Mouse (Mus musculus) adrenal gland, adult 8-10 months (tissue): ENCODE measurements around the gene Wnt7b. TPM values are rescaled to one million over a fixed set of nuclear protein-coding genes. Genes with fewer than 3 reads are reported as not detected.

Experiments
- DNase-seq: peaks from one replicate; pipeline ENCODE4 v3.0.0; 2022
- total RNA-seq, 4 experiments: library from RNA; stranded (reverse); gene quantifications; 2 replicates each; pipeline ENCODE4 v1.2.4; 2022

Wnt7b gene
- total RNA-seq, 4 experiments from 2014 or later, result 0.65 to 1.1 (median 0.85) TPM

DNA sequence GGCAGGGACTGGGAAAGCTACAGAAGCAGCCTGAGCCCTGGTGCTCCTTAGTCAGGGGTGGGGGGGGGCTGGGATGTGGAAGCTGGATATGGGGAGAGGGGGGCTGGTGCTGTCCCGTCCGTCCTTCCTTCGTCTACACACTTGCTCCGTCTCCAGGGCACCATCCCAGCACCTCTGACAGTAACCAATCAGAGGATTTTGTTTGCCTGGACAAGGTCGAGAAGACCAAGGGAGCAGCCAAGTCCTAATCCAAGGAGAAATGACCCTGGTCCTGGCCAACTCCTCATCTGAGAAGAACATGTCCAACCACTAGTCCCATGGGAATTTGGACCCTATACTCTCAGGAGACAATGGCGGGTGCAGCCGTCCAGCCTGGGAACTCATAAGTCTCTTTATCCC lies 18.4 kb upstream of the Wnt7b start:
- DNase-seq, result peak; percentile 74

DNA sequence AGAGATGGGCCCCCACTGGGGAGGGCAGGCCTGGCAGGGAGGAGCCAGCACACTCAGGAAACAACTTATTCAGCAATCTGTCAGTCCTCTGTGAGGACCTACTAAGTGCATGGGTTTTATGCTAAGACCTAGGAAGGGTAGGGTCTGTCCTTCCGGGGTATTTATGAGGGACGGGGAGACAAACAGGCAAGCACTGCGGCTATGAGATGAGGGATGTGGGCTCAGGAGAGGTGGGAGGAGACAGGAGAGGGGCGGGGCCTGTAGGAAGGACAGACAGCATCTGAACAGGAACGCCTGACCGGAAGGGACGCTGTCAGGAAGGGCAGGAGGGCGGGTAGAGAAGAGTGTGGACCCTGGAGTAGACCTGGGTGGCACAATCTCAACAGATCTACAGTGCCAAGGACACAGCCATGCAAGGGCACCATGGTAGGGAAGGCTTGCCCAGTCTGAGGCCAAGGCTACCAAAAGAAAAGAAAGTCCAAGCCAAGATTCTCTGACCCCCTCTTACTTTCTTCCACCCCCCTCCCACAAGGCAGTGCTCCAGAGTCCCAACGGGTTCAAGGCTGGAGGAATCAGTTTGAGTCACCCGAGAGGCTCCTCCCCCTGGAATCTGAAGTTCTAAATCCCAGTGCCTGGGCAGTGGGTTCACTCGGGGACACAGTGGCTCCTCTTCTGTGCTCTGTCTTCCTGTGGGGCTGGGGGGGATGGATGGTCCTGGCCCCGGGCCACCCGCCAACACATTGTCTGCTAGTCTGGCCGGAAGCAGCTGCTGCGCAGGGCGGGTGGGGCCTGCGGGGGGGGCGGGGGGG lies 17.8 kb upstream of the Wnt7b start:
- peak; percentile 94 for DNase-seq

DNA sequence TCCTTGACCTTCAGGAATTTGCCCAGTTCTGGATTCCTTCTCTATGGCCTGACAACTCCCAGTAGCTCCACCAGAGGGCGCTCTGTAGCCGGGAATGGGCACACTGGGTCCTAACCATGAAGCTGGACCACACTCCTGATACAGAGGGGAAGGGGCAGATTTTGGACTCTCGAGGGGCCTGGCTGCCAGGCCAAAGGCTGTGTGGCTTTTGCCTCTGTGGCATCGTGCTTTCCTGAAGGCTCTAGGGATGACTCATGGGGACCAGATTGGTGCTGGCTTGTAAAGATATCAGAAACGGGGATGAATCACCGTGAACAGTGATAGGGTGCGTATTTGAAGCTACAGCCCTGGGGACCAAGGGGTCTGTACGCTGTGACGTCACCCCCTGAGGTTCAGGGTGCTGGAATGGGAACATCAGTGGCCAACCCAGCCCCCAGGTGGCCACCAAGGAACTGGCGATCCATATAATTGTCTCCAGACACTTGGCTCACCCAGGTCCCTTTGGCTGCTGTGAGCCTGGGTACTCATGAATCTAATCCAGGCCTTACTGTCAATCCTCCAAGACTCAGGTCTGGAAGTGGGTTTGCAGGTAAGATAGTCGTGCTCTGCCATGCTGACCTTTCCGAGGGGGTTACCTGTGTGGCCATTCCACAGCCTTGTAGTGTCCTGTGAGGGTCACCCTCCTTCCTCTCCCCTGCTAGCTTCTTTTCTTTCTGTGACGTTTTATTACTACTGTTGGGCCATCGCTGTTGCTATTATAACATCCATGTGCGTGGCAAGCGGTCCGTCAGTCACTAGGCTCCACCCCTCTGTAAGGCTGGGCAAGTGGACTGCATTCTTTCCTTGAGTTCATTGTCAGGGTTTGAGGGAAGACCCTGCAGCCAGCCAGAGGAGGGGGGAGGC lies 17.0 kb upstream of the Wnt7b start:
- peak; percentile 80 for DNase-seq

DNA sequence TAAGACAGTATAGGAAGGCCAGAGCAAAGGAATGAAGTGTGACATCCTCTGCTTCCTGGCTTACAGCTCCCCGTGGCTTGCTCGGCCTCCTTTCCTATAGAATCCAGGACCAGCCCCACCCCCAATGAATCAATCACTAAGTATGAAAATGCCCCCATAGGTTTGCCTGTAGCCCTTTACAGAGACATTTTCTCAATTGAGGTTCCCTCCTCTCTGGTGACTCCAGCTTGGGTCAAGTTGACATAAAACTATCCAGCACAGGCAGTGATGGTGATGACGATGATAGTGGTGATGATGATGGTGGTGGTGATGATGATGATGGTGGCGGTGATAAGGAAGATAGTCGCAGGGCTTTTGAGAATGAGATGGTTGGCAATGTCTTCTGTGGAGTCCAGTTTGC lies 16.2 kb upstream of the Wnt7b start:
- DNase-seq, result no peak

DNA sequence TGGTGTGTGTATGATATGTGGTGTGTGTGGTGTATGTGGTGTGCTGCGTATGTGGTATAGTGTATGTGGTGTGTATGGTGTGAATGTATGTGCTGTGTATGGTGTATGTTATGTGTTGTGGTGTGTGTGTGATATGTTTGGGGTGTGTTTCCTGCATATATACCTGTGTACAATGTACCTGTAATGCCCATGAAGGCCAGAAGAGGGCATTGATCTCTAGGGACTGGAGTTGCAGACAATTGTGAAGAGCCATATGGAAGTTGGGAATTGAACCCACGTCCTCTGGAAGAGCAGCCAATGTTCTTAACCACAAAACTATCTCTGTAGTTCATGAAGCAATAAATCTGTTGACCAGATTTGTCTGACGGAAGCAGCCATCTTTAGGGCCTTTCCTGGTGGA lies 15.1 kb upstream of the Wnt7b start:
- DNase-seq, result no peak

DNA sequence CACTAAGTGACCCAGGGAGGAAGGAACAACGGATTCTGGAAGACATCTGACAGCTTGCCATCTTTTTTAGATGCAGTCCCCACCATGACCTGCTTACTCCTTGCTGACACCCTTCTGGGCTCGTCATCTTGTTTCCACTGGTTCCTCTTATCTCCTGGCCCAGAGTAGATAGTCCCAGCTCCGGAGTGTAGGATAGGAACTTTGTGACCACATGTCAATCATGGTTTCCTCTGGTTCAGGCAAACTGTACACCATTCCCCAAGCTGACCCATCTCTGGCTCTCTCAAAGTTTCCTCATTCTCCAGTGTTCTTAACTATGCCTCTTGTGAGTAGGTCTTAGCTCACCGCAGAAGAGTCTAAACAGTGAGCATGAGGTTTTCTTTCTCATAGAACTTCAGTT lies 10.4 kb upstream of the Wnt7b start:
- DNase-seq, result no peak

DNA sequence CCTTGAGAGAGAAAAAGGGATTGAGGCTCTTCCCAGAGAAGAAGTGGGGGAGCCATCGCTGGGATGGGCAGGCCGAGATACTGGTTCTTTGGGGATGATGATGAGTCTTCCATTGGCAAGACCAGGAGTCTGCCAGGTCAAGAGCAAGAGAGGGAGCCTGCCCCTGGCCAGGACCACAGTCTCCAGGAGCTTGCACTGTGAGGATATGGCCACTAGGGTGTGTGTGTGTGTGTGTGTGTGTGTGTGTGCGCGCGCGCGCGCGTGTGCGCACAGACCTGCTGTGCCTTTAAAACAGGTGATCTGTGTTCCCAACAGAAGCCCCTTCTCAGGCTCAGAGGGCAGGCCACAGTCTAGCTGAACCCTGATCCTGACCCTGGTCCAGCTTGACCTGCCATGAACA lies 8.6 kb upstream of the Wnt7b start:
- no peak for DNase-seq

DNA sequence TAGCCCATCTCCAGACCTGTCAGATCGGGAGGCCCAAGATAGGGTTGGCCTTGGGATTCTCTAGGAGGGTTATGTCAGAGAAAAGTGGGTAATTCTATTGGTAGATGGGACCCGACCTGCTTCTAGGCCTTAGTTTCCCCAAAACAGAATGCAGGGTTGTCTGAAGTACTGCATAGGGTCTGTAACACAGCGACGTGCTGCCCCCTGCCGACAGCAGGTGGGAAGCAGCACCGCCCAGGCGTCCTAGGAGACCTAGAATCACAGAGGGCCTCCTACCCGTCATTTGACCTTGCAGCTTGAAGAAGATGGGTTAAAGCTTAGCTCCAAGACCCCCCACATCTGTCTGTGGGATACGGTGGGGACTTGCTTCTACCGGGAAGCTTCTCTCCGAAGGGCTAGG lies 1.2 kb upstream of the Wnt7b start:
- DNase-seq, result peak; percentile 43

DNA sequence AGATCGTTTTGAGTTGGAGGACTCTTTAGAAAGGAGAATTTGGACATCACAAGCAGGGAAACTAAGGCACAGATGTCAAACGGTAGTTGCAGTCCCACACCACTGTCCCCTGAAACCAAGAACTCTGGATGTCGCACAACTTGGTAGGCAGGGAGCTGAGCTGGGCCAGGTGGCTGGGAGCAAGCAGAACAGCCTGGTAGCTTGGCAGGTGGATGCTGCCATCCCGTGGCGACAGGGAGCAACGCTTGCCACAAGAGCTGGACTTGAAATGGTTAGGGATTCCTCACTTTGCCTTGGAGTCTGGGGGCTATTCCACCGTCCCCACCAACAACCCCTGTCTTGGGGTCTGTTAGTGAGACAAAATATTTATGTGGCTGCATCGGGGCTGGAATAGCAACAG lies 751 bp upstream of the Wnt7b start:
- peak; percentile 67 for DNase-seq

DNA sequence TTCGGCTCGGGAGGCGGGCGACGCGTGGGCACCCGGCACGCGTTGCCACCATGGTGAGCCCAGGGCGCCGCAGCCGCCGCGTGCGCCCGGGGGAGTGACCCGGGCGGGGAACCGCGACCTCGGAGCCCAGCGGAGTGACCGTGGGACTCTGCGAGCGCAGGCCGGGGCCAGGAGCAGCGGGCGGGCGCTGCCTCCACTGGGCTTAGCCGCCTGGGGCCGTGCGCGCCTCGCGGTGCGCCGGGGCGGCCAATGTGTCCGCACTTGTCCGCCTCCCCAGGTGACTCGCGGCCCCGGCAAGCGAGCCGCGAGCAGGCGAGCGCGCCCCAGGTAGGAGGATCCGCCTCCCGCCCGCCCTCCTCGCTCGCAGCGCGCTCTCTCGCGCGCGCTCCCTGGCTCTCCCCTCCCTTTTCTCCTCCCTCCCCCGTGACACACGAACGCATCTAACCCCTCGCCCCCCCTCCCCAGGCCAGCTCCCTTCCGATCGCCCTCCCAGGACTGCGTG lies 659 bp downstream of the Wnt7b start:
- DNase-seq, result no peak

DNA sequence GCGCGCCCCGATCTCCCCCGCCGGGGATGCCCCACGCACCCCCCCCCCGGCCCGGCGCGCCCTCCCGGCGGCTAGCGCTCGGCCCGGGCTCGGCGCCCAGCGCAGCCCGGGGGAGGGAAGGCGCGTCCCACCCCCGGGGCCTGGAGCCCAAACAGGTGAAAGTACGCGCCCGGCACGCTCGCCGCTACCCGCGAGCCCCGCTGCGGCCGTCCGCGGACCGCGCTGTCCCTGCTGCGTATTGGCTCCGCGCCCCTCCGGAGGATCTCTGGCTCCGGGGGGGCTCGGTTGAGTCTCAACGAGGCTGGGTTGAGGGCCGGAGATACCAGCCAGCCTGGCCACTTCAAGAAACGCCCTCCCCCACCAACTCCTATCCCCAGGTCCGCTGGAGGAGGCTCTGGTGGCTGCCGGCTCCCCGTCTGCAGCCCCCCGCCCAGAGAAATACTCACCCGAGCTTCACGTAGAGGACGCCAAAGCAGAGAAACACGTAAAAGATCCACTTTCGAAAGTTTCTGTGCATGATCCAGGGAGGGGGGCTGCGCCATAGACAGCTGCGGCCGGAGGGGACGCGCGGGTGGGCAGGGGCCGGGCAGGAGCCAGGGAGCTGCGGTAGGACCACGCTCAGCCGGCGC lies 1.2 kb downstream of the Wnt7b start:
- no peak for DNase-seq

DNA sequence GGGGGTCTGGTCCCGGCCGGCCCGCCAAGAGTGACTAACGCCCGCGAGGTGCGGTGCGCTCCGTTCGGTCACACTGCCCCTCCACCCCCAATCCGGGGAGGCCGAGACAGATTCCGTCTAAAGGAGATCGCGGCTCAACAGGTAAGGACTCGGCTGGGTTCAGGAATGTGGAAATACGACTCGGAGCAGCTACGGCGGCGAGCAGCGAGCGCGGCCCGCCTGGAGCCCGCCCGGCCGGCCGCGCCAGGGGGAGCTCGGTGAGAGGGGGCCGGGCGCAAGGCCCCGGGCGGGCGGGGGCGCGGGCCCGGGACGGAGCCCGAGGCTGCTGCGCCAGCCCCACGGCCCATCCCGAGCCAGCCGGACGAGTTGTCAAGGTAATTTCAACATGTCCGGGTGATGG lies 1.8 kb downstream of the Wnt7b start:
- DNase-seq, result no peak

DNA sequence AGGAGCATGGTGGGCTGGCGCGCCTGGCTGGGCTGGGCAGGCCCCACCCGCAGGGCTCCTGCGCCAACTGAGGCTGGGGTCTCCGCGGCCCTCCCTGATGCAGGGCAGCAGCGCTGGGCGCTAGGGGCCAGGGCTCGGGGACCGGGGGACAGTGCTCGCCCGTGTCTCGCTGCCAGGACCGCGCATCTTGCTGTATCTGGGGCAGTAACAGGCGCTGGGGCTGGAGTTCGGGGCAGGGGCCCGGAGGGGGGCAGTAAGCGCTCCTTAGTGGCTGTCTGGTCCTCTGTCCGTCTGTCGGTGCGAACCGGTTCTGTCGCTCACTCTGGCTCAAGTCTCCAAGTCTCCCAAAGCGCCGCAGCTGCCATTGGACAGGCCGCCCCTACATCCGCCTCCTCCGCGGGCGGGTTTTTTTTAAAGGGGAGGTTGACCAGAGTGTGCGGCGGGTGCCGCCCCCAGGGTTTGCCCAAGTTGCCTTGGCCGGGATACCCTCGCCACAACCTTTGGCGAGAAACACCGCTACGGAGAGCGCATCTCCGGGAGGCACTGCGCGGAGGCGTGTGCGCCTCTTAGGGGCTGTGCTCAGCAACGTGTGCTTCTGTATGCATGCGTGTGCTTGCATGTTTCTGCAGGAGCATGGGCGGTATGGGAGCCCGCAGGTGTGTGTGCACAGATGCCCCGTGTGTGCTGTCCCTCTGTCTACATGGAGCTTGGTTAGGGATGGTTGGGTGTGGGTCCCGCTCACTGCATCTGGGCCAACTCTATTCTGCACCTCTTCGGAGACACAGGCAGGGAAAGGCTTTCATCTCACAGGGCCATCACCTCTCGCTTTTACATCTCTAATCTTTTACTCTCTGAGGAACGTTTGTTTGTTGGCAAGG lies 4.5 kb downstream of the Wnt7b start:
- DNase-seq, result no peak

DNA sequence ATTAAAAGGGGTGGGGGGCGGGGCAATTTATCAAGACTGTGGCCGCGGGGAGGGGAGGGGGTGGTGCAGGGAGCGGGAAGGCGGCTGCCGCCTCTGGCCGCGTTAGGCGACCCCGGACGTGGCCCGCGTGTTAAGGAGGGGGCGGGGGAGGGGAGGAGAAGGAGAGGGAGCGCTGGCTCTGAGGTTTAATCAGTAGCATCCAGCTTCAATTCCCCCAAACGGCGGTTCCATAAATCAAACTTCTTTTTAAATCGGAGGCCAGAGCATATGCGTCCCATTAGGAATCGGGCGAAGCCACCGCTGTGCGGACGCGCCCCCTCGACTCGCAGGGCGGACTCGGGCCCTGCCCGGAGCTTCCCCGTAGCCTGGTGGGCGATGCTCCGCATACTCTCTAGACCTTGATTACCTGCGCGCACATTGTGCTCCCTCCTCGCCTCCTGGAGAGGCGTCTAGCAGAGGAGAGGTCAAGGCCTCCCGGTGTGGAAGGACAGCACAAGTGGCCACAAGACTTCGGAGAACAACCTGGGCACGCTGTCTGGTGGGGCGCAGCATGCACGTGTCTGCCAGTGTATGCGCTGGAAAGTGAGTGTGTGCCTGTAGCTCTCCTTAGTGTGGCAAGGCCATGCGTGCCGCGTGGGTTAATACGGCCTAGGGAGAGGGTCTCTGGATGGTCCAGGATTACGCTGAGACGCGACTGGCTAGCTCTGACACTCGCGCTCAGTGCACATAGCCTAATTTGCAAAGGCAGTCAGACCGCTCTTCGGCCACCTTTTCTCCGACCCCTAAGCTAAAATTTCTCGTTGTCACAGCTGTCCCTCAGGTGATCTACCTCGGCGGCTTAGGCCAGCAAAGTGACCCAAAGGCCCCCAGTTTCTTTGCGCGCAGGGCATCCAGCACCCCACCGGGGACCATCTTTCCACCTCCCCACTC lies 5.5 kb downstream of the Wnt7b start:
- DNase-seq, result no peak

DNA sequence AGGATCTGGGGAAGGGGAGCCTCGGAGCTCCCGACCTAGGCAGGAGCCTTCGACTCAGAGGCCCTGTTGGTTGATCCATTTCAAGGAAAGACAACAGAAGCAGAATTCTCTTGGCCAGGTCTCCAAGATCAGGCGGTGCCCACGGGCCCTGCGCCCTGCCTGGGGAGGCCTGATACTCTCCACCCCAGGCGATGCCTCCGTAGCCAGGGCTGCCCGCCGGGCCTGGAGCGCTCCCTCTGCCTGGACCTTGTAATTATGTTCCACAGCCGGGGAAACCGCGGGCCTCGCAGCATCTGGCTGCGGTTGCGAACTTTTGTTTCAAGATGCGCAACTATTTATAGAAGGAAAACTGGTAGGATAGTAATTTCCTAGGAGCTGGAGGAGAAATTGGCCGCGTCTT lies 6.2 kb downstream of the Wnt7b start:
- no peak for DNase-seq

DNA sequence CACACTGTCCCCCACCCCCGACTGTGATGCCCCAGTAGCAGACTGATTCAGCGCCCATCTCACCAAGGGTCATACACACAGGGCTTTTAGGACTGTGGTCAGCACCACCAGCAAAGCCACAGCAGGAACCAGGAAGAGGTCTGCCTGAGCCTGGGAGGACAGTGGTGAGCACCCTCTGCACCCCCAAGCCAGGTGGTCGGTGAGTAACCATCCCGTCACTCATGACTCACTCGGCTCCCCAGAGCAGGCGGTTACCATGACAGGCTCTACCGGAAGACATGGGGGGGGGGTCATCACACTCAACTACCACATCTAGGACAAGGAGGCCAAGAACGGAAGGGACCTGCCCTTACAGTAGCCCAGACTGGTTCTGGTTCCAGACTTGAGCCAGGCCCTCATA lies 7.7 kb downstream of the Wnt7b start:
- no peak for DNase-seq

DNA sequence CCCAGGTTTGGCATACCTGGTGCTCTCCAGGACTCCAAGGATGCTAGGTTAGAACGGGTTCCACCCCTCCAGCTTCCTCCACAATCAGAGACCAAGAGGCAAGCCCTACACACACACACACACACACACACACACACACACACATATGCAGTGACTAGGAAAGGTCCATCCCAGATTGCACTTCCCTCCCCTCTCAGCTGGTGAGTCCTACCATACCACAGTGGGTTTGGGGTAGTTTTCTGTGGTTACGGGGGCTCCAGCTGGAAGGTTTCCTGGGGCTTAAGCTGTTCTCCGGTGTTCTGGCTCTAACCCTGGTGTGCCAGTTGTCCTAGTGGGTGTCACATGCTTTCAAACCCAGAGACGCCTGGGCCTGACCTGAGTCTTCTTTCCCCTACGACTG lies 8.2 kb downstream of the Wnt7b start:
- DNase-seq, result no peak

DNA sequence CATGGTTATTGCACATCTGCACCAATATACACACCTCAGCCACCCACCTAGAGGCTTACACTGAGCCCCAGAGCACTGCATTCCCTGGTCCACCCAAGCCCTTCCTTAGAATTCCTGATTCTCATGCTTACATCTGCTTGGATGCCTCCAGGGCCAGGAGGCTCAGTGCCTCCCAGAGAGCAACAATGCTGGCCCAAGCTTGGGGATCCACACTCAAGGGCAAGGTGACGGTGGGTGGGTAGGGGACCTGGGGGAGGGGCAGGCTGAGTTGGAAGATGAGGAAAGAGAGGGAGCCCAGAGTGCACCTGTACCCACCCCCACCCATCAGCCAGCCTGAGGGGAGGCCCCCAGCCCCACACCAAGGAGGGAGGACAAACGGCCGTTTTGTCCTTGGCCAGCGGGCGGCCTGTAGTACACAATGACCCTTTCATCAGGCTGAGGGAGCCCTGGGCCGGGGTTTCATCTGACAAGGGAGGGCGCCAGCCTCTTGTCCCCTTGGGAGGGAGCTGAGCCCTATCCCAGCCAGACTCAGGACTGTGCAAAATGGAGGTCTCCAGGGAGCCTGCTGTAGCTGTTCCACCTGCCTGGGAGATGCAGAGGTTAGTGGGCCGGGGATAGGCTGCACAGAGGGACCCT lies 9.5 kb downstream of the Wnt7b start:
- no peak for DNase-seq

DNA sequence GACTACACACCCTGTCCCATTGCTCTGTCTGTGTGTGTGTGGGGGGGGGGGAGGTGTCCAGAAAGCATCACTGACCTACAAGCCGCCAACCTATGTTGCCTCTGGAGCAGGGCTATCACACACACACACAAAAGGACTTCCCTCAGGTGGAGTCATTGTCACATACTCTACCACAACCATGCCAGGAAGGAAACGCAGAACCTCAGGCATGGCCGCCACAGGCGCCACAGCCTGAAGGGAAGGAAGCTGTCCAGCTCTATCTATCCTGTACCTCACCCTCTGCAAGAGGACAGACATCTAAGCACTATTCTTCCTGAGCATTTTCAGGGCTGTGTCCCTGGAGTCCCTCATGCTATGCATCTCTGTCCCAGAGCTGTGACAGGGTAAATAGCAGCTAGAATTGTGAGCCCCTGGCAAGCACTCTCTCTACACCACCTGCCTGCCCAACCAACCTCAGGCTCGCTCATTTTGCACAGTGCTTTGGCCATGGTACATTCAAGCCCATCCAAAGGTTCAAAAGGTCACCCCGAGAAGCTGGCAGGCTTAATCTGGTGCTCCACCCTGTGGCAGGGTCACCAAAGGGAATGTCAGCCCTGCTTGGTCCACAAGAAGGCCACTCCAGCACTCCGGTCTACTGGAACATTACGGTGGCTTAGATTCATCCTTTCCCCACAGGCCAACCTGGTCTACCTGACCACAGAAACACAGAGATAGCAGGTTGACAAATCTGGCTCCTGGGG lies 12.1 kb downstream of the Wnt7b start:
- no peak for DNase-seq
